ENCODE assay signal across 11 mouse cellular contexts in the genomic region with DNA sequence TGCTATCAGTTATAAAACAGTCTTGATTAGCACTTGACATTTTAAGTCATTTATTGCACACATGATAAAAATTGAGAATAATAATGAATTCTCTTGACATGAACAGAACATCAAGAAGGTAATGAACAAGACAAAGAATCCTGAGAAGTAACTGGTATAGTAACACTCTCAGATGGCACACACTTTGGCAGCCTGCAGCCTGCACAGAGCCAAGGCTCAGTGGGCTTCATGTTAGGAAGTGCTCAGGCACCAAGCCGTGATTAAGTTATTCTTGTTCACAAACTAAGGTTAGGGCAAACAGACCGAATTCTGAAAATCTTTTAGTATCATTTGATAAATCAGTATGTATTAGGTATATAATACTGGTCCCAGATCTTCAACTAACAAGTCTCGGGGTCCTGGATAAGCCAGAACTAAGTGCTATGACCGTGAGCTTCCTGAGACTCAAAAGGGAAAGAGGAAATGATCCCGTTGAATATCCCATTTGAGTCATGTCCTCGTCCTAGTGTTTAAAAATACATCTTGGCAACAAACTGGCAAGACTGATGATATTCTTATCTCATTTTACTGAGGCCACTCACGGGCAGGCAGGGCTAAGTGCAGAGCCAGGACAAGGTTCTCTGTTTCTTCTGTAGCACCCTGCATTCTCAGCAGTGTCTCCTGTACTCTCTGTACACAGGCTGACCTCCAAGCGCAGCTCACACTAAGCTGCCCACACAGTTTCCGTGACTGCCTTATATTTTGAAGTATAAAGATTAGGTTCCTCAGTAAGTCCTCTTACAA.
DNase-seq lines count a peak whose midpoint lies in the region; ATAC-seq lines count a peak whose summit lies in the region.
"Had no signal": no experiment of that assay in that cellular context is flagged by ENCODE, and none has a peak within 500 bp of the region (broad histone marks: within the 10 kb centered on the region; RNA-seq: fewer than 3 reads in every experiment).

No protein-coding gene starts in this region.

- no peak overlapping the region for H3K4me3 ChIP-seq in liver, embryonic 16.5 days (ENCODE audit: low read depth, low read length)
- H3K4me3 ChIP-seq in liver, embryonic 12.5 days: no peak overlapping the region
- no peak overlapping the region for H3K4me3 ChIP-seq in heart, embryonic 11.5 days (ENCODE audit: low read depth, low read length)
- no peak overlapping the region for H3K4me3 ChIP-seq in intestine, embryonic 15.5 days (replicated peaks)
- H3K4me3 ChIP-seq: liver, embryonic 13.5 days had no signal

- no peaks in the 10 kb centered on the region for H3K36me3 ChIP-seq in liver, embryonic 16.5 days (ENCODE audit: control insufficient read depth, insufficient read depth)
- H3K36me3 ChIP-seq in liver, embryonic 12.5 days: peaks cover 3% of the 10 kb centered on the region; the same call in 1 of the 2 replicates
- H3K36me3 ChIP-seq in heart, embryonic 11.5 days (ENCODE audit: control insufficient read depth, insufficient read depth, low read length): no peaks in the 10 kb centered on the region
- H3K36me3 ChIP-seq in intestine, embryonic 15.5 days: no peaks in the 10 kb centered on the region
- H3K36me3 ChIP-seq: liver, embryonic 13.5 days had no signal

- DNase-seq in gastrocnemius, adult 18-20 months (ENCODE audit: low spot score): peak; percentile 66
- DNase-seq in gastrocnemius, postnatal 4 days (ENCODE audit: low spot score in 2 of 2): no peak
- DNase-seq: liver, embryonic 13.5 days; spleen, adult 18-20 months; thymus, postnatal 14 days had no signal

- no peak overlapping the region for H3K4me2 ChIP-seq in liver, embryonic 16.5 days (ENCODE audit: low read depth, low read length)
- H3K4me2 ChIP-seq in liver, embryonic 12.5 days: no peak overlapping the region
- peak overlapping the region; percentile 42 for H3K4me2 ChIP-seq in heart, embryonic 11.5 days
- no peak overlapping the region for H3K4me2 ChIP-seq in intestine, embryonic 15.5 days (replicated peaks)
- H3K4me2 ChIP-seq: hindbrain, embryonic 14.5 days; liver, embryonic 13.5 days had no signal

- no peak overlapping the region for H3K9ac ChIP-seq in liver, embryonic 16.5 days (ENCODE audit: low read depth, low read length)
- H3K9ac ChIP-seq in liver, embryonic 12.5 days: no peak overlapping the region
- no peak overlapping the region for H3K9ac ChIP-seq in heart, embryonic 11.5 days (ENCODE audit: low read depth, low read length)
- no peak overlapping the region for H3K9ac ChIP-seq in intestine, embryonic 15.5 days
- H3K9ac ChIP-seq: hindbrain, embryonic 14.5 days; liver, embryonic 13.5 days had no signal

- H3K27ac ChIP-seq in liver, embryonic 16.5 days (ENCODE audit: low read length): no peak overlapping the region
- H3K27ac ChIP-seq in liver, embryonic 12.5 days: no peak overlapping the region
- peak overlapping the region; percentile 57; the same call in 1 of the 2 replicates for H3K27ac ChIP-seq in heart, embryonic 11.5 days (ENCODE audit: low read depth, low read length)
- no peak overlapping the region for H3K27ac ChIP-seq in intestine, embryonic 15.5 days
- H3K27ac ChIP-seq: hindbrain, embryonic 14.5 days; liver, embryonic 13.5 days had no signal

- peak; percentile 30; the same call in 1 of the 2 replicates for ATAC-seq in liver, embryonic 16.5 days (ENCODE audit: low read depth)
- no peak for ATAC-seq in liver, embryonic 12.5 days
- no peak for ATAC-seq in heart, embryonic 11.5 days (replicated peaks; ENCODE audit: insufficient number of reproducible peaks, low FRiP score, low TSS enrichment)
- ATAC-seq in intestine, embryonic 15.5 days: peak; percentile 74; the same call in 1 of the 2 replicates
- ATAC-seq in erythroid progenitor cell, adult 5-6 weeks (replicated peaks; ENCODE audit: low FRiP score, poor library complexity, severe bottlenecking): no peak

- H3K9me3 ChIP-seq in liver, embryonic 16.5 days (replicated peaks; ENCODE audit: control insufficient read depth, low read length): no peaks in the 10 kb centered on the region
- no peaks in the 10 kb centered on the region for H3K9me3 ChIP-seq in liver, embryonic 12.5 days (replicated peaks)
- H3K9me3 ChIP-seq in heart, embryonic 11.5 days (replicated peaks; ENCODE audit: control insufficient read depth, low read length): no peaks in the 10 kb centered on the region
- no peaks in the 10 kb centered on the region for H3K9me3 ChIP-seq in intestine, embryonic 15.5 days
- H3K9me3 ChIP-seq: liver, embryonic 13.5 days had no signal

- H3K27me3 ChIP-seq in liver, embryonic 16.5 days (ENCODE audit: control insufficient read depth, insufficient read depth, low read depth, low read length): no peaks in the 10 kb centered on the region
- H3K27me3 ChIP-seq in liver, embryonic 12.5 days (replicated peaks): no peaks in the 10 kb centered on the region
- no peaks in the 10 kb centered on the region for H3K27me3 ChIP-seq in heart, embryonic 11.5 days (ENCODE audit: control insufficient read depth, insufficient read depth, low read length)
- H3K27me3 ChIP-seq in intestine, embryonic 15.5 days (replicated peaks): no peaks in the 10 kb centered on the region
- H3K27me3 ChIP-seq: liver, embryonic 13.5 days had no signal

- WGBS in liver, embryonic 16.5 days (ENCODE audit: insufficient replicate concordance): 48% methylated on average over 9 of the region's 9 CpGs
- WGBS in liver, embryonic 12.5 days (ENCODE audit: insufficient replicate concordance): 57% methylated on average over 9 of the region's 9 CpGs
- WGBS in heart, embryonic 11.5 days (ENCODE audit: insufficient replicate concordance): 42% methylated on average over 9 of the region's 9 CpGs
- 47% methylated on average over 9 of the region's 9 CpGs for WGBS in intestine, embryonic 15.5 days

- H3K4me1 ChIP-seq in liver, embryonic 16.5 days (ENCODE audit: control insufficient read depth, low read depth, low read length): no peaks in the 10 kb centered on the region
- H3K4me1 ChIP-seq in liver, embryonic 12.5 days: peaks cover 6% of the 10 kb centered on the region; the same call in 1 of the 2 replicates
- peaks cover 10% of the 10 kb centered on the region for H3K4me1 ChIP-seq in heart, embryonic 11.5 days (ENCODE audit: control insufficient read depth, insufficient read depth, low read length)
- H3K4me1 ChIP-seq in intestine, embryonic 15.5 days (replicated peaks): no peaks in the 10 kb centered on the region
- H3K4me1 ChIP-seq: liver, embryonic 13.5 days had no signal

Comparison
In these comparisons a context has a peak if more than half of its experiments do, and no peak if none do; other contexts are left out.
1. ATAC-seq: peak in liver, embryonic 16.5 days (single experiment) and intestine, embryonic 15.5 days (single experiment); none in liver, embryonic 12.5 days (single experiment), heart, embryonic 11.5 days (single experiment) and erythroid progenitor cell, adult 5-6 weeks (single experiment).